Mouse (Mus musculus) splenic B cell, adult 2 months (primary cell): ENCODE results near the gene Gpatch11.

ENCODE experiments used
- DNase-seq: peaks from one replicate; pipeline ENCODE4 v3.0.0-alpha.2; 2011; ENCODE audit warnings: low read depth, low spot score
- H3K27me3 ChIP-seq: 2 replicates; pipeline ENCODE4 v1.6.1; 2012; ENCODE audit warnings: mild to moderate bottlenecking, low read length, moderate library complexity, mixed read lengths; ENCODE audit not compliant: control insufficient read depth, poor library complexity, insufficient read depth, severe bottlenecking
- H3K36me3 ChIP-seq: 2 replicates; pipeline ENCODE4 v1.6.1; 2012; ENCODE audit warnings: mild to moderate bottlenecking, low read length, moderate library complexity, mixed read lengths; ENCODE audit not compliant: control insufficient read depth, poor library complexity, insufficient read depth, severe bottlenecking

Gene Gpatch11

DNA sequence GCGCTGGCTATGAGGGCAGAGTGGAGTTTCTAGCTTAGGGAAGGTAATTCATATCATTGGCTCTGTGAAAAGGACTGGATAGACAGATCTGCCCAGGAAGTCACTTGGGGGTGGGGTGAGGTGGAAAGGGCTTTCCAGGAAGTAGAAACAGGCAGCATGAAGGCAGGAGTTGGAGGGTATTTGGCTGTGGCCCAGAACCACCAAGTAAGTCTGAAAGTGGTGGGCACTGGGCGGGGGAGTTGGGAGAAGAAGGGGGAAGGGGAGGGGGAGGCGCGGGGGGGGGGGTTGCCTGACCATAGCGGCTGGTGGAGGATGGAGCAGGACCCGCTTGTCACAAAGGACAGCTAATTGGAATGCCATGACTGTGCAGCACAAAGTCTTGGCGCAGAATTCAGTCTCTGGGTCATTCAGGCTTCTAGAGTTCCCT lies 46.5 kb downstream of the Gpatch11 start:
- Histone ChIP-seq H3K36me3 (0 out of 2 replicates have a peak, but pooled peaks cover 2% of the 10 kb centered on the region), H3K27me3 (no peaks in the 10 kb centered on the region)
- DNase-seq = peak; percentile 18

DNA sequence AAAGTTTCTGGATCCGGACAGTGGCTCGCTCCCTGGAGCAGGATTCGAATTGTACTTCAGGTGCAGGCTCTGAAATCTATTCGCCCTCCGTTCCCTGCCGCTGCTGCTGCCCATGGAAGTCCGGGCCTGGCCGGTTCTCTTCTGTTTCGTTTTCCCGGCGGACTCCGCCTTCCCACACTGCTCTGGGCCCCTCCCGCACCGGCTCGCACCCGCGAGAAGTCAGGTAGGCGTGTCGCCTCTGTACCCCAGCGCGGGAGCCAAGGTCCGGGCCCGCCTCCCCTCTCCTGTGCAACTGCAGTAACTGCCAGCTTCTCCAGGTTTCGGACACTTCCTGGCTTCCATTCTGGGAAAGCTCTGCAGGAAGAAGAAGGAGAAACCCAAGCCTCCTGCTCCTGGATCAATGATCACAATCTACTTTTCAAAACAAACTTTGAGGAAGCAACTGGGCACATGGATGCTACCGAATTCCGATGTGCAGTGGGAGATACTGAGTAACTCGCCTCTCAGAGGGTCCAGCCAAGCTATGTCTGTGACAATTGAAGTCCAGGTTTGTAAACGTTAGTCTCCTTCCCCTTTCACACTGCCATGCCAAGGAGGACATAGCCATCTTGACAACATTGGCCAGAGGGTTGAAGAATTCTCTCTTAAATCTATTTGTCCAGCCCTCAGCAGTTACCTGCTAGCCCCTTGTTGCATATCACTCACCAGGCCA lies 47.2 kb downstream of the Gpatch11 start, which contains the start of gene Eif2ak2:
Eif2ak2 (minus strand) TSS at position 173 of the 712 bp plus-strand sequence.
- peak; percentile 43 for DNase-seq
- H3K36me3 ChIP-seq = 0 out of 2 replicates have a peak, but pooled peaks cover 2% of the 10 kb centered on the region
- no peaks in the 10 kb centered on the region for H3K27me3 ChIP-seq

DNA sequence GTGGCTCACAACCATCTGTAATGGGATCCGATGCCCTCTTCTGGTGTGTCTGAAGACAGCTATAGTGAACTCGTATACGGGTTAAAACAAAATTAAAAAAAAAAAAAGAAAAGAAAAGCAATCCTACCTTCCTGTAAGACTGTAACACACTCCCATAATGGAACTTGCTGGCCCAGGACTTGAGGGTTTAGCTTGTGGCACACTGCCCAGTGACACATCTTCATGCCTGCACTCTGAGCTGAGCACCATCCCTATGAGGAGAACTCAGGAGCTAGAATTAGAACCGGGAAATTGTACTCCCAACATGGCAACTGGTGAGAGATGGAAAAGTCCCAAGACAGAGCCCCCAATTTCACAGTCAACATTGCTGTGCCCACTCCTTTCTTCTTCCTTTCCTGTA lies 47.9 kb downstream of the Gpatch11 start:
- Histone ChIP-seq H3K36me3 (no peaks in the 10 kb centered on the region), H3K27me3 (no peaks in the 10 kb centered on the region)
- no peak for DNase-seq

DNA sequence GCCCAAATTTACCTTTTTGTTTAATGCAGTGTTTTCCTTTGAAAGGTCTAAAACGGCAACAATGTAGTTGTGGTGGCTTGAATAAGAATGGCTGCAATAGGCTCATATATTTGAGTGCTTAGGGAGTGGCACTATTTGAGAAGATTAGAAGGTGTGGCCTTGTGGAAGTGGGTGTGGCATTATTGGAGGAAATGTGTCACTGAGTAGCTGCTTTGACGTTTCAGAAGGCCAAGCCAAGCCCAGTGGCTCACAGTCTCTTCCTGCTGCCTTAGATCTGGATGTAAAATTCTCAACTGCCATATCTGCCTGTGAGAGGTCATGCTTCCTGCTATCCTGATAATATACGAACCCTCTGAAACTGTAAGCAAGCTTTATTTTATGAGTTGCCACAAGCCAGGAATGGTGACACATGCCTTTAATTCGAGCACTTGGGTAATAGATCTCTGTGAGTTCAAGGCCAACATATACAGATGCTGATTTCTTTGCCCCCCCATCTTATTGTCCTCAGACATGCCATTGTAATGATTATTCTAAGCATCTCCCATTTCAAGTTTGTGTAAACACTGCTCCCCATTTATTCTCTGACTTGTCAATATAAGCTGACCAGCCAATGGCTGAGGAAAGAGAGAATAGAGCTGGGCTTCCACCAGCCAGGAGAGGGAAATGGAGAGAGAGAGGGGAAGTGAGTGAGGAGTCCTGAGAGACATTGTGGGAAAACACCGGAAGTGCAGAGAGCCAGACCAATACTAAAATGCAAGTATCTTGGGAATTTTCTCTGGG lies 50.1 kb downstream of the Gpatch11 start:
- Histone ChIP-seq H3K36me3 (no peaks in the 10 kb centered on the region), H3K27me3 (no peaks in the 10 kb centered on the region)
- DNase-seq = no peak

DNA sequence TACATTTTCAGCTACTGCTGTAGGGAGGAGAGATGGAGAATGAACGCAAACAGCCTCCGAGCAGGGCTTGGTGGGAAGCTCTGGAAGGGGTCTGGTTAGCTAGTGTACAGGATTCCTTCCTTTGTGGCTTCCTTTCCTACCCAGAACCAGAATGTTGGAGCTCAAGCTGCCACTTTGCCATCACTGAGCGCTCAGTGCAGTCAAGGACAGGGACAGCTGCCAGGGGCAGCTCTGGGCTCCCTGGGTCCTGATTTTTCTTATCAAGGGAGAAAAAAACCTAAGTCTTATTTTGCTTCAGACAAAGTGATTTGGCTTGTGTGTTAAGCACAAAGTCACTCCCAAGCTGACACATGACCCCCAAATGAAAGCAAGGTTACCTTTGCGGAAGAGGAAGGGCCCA lies 53.2 kb downstream of the Gpatch11 start:
- DNase-seq = no peak
- H3K27me3 ChIP-seq = no peaks in the 10 kb centered on the region
- H3K36me3 ChIP-seq = no peaks in the 10 kb centered on the region

DNA sequence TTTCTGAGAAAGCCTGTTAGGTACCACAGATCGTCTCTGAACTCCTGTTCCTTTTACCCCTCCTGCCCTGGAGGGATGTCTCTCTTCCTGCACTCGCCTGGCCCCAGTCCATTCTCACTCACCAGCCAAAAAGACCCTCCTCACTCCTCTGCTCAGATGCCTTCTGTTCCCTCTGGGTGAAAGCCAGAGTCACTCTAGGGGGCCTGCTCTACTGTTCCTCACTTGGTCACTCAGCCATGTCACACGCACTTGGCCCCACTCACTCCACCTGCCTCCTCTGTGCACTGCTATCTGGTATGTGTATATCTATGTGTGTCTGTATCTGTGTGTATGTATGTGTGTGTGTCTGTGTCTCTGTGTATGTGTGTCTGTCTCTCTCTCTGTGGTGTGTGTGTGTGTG lies 53.8 kb downstream of the Gpatch11 start:
- no peaks in the 10 kb centered on the region for H3K36me3 ChIP-seq
- no peak for DNase-seq
- H3K27me3 ChIP-seq = no peaks in the 10 kb centered on the region

DNA sequence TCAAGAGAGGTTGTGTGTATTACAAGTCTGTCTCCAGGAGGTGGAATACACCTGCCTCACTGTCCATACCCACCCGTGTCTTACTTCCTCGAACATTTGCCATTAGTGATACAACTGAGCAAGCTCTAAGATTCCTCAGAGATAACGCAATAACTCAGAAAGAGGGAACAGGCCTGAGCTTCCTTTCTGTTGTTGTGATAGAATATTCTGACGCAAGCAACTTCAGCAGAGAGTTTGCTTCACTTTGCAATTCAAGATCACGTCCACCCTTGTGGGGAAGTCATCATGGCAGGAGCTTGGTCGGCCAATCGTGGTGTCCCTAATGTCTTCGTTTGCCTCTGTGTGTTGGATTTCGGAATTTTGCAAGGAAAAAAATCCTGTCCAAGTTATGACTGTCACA lies 55.7 kb downstream of the Gpatch11 start:
- Histone ChIP-seq H3K27me3 (no peaks in the 10 kb centered on the region), H3K36me3 (no peaks in the 10 kb centered on the region)
- DNase-seq = no peak

DNA sequence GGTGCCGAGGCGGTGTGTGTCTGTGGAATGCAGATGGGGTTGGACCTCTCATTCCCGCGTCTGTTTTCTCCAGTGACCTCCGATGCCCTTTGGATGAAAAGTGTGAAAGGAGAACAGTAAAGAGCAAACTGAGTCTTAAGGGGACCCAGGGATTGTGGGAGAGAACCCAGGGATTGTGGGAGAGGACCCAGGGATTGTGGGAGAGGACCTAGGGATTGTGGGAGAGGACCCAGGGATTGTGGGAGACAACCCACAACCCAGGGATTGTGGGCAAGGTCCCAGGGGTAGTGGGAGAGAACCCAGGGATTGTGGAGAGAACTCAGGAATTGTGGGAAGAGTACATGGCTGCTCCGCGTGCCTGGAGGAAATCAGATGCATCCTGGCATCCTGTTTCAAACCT lies 59.6 kb downstream of the Gpatch11 start:
- DNase-seq = no peak
- no peaks in the 10 kb centered on the region for H3K27me3 ChIP-seq
- no peaks in the 10 kb centered on the region for H3K36me3 ChIP-seq

DNA sequence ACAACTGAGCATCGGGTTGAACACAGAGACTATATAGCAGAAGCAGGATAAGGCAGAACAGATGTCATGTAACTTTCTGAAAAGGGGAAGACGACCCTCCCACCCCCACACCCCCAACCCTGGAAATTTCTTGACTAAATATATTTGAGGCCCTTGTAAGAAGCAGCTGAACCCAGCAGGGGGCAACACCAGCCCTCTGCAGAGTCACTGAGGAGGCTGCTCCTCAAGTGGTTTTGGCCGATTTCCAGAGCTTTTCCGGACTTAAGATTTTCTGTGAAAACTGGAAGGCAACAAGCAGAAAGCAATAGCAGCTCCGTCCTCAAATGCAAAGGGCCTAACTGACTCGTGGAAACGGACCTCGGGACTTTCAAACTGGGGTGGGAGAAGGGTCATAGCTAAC lies 60.0 kb downstream of the Gpatch11 start:
- Histone ChIP-seq H3K27me3 (no peaks in the 10 kb centered on the region), H3K36me3 (no peaks in the 10 kb centered on the region)
- peak; percentile 46 for DNase-seq
